Mouse (Mus musculus) testis, adult 2 months (tissue): ENCODE measurements around the gene Slc35a2. TPM values are rescaled to one million over a fixed set of nuclear protein-coding genes. Genes with fewer than 3 reads are reported as not detected.
"Not testable (repeated sequence)": the region's sequence is repeated elsewhere in the genome, so short reads cannot be mapped to it uniquely, and the experiment has no call there.

Experiments
- H3K27ac ChIP-seq: fragments of 200-500 bp; 2 replicates; pipeline ENCODE4 v1.5.1; 2012; ENCODE audit warnings: low read depth, low read length; ENCODE audit not compliant: control insufficient read depth, insufficient read depth
- H3K27me3 ChIP-seq: fragments of 200-500 bp; 2 replicates; pipeline ENCODE4 v1.6.1; 2012; ENCODE audit warnings: mild to moderate bottlenecking, low read length, moderate library complexity; ENCODE audit not compliant: control insufficient read depth, insufficient read depth
- H3K36me3 ChIP-seq: fragments of 200-500 bp; 2 replicates; pipeline ENCODE4 v1.6.1; 2012; ENCODE audit warnings: mild to moderate bottlenecking, low read length; ENCODE audit not compliant: control insufficient read depth, insufficient read depth
- H3K4me1 ChIP-seq: fragments of 200-500 bp; 2 replicates; pipeline ENCODE4 v1.6.1; 2012; ENCODE audit warnings: low read length; ENCODE audit not compliant: control insufficient read depth, insufficient read depth
- H3K4me3 ChIP-seq: fragments of 200-500 bp; 2 replicates; pipeline ENCODE4 v1.5.1; 2012; ENCODE audit warnings: low read depth, mild to moderate bottlenecking, low read length, moderate library complexity, mixed read lengths; ENCODE audit not compliant: control insufficient read depth
- CTCF ChIP-seq: fragments of 200-500 bp; IDR thresholded peaks from 2 replicates; pipeline ENCODE4 v1.5.1; 2012; ENCODE audit warnings: low read depth, mild to moderate bottlenecking, inconsistent platforms, low read length, moderate library complexity; ENCODE audit not compliant: control insufficient read depth, insufficient read depth, insufficient replicate concordance
- POLR2A ChIP-seq: fragments of 200-500 bp; IDR thresholded peaks from 2 replicates; pipeline ENCODE4 v1.6.1; 2012; ENCODE audit warnings: low read depth, mild to moderate bottlenecking, inconsistent platforms, low read length, moderate library complexity; ENCODE audit not compliant: control insufficient read depth
- polyA plus RNA-seq: library from polyadenylated mRNA; depleted of rRNA; stranded (reverse); fragments of >200 nt; gene quantifications from 2 replicates; pipeline ENCODE4 v1.2.3, GENCODE M21; 2012

Gene Slc35a2
- polyA plus RNA-seq, 1 experiment: 22.3 TPM

DNA sequence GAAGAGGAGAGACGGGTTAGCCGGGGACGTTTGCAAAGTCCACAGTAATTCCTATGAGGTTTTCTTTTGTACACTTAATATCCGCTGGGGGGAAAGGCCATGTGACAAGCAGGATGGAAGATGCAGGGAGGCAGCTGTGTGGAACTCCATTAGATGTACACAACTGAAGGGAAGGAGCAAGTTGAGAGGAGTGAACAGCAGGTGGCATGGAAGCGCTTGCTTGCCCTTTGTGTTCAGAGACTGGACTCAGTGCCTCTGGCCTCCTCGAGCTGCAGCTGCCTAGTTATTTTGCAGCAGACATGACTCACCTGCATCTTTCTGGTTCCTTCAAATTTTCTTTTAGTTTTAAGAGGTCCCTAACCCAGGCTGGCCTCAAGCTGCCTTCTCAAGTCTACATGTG is 26.6 kb downstream of the Slc35a2 start:
- H3K36me3 ChIP-seq: no peaks in the 10 kb centered on the region
- H3K4me1 ChIP-seq: no peaks in the 10 kb centered on the region
- H3K4me3 ChIP-seq: no peak overlapping the region
- TF ChIP-seq POLR2A (no peak), CTCF (no peak)
- no peak overlapping the region for H3K27ac ChIP-seq
- no peaks in the 10 kb centered on the region for H3K27me3 ChIP-seq

DNA sequence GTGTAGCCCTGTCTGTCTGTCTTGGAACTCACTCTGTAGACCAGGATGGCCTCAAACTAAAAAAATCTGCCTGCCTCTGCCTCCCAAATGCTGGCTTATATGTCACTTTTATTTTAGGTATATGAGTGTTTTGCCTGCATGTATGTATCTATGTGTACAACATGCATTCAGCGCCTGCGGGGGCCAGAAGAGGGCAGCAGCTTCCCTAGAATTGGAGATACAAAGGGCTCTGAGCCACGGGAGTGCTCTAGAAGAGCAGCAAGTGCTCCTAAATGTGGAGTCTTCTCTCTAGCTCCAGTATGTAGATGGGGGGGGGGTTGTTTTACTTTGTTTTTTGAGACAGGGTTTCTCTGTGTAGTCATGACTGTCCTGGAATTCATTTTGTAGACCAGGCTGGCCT is 31.8 kb downstream of the Slc35a2 start:
- not testable (repeated sequence) for H3K4me3 ChIP-seq, H3K27ac ChIP-seq, H3K27me3 ChIP-seq, H3K36me3 ChIP-seq, H3K4me1 ChIP-seq

- not testable (repeated sequence) for H3K4me1 ChIP-seq, H3K36me3 ChIP-seq, H3K4me3 ChIP-seq, H3K27me3 ChIP-seq, H3K27ac ChIP-seq
These were observed 34.1 kb downstream of the Slc35a2 start for GRCm38 (mm10) chrX:7917960-7918359.

DNA sequence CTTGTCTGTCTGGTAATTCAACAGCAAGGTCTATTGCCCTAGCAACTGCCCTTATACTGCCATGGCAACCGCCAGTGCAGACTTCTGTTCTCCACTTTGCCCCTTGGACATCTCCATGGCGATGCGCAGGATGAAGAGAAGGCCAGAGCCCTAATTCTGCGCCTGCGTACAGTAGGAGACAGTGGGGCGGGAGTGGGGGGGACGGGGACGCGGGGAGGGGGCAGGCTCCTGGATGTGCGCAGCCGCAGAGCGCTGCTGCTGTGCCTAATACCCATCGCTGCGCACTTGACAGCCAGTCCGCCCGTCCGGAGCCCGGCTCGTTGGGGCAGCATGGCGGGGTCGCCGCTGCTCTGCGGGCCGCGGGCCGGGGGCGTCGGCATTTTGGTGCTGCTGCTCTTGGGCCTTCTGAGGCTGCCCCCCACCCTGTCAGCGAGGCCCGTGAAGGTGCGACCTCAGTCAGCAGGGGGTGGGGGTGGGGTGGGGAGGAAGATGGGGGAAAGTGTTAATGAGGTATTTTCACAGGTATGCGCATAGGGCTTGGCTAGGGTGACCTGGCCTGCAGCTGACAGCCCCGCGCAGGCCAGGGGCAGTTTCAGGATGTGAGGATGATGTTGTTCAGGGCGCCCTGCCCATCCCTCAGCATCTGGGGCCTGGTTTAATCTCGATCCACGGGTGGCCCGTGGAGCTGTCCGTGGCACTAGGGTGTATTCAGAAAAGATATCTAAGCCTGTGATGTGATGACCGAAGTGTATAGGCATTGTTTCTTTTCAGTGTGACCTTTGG is 36.0 kb downstream of the Slc35a2 start, which contains the start of gene Pcsk1n:
Gene Pcsk1n, plus strand, starts transcription at position 222 of the 783 bp plus-strand sequence.
- Histone ChIP-seq H3K4me3 (0 out of 2 replicates have a peak within 1 kb of the TSS, but pooled peaks have one; percentile 16), H3K4me1 (peaks cover 7% of the 10 kb centered on the region), H3K36me3 (no peaks in the 10 kb centered on the region), H3K27me3 (no peaks in the 10 kb centered on the region), H3K27ac (no peak within 1 kb of the TSS)
- TF ChIP-seq POLR2A: no peak
- TF ChIP-seq CTCF: no peak

- Histone ChIP-seq H3K27me3 (no peaks in the 10 kb centered on the region), H3K4me3 (peak overlapping the region; percentile 55), H3K27ac (peak overlapping the region; percentile 6; the same call in 1 of the 2 replicates), H3K36me3 (no peaks in the 10 kb centered on the region), H3K4me1 (peaks cover 7% of the 10 kb centered on the region)
- no peak for TF ChIP-seq POLR2A
- TF ChIP-seq CTCF: no peak
These were observed 38.2 kb downstream of the Slc35a2 start for GRCm38 (mm10) chrX:7922032-7922431.

DNA sequence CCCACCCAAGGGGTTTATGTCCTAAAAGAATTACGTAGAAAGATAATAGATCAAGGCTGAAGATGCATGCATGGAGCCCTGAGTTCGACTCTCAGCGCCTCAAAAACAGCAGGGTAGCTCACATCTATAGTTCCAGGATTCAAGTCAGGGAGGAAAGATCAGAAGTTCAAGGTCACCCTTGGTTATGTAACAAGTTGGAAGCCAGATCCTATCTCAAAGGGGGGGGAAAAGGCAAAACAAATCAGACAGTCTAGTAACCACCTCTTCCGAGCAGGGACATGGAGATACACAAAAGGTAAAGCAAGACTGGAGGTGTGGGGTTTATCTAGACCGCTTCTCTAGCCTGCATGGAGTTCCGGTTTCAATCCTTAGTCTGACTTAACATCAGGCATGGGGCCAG is 42.4 kb downstream of the Slc35a2 start:
- Histone ChIP-seq H3K27me3 (no peaks in the 10 kb centered on the region), H3K27ac (no peak overlapping the region), H3K4me1 (peaks cover 18% of the 10 kb centered on the region), H3K36me3 (no peaks in the 10 kb centered on the region), H3K4me3 (no peak overlapping the region)
- TF ChIP-seq POLR2A: no peak
- TF ChIP-seq CTCF: no peak

DNA sequence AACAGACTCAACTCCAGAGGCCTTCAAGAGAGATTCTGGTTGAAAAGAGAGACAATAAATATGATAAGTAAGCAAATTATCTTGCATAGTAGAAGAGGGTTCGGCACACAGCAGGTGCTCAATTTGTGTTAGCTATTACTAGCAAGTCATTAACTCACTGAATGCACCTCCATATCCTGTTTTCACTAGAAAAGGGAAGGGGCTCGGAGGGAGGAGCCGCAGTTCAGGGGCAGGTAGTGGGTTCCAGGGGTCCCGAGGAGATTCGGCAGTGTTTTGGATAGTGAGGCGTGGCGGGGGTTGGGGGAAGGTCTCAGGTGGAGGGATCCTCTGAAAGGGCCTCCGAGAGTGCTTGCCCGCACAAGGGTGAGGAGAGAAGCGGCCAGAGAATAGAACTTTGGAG is 43.3 kb downstream of the Slc35a2 start:
- peaks cover 15% of the 10 kb centered on the region for H3K4me1 ChIP-seq
- H3K36me3 ChIP-seq: no peaks in the 10 kb centered on the region
- H3K27ac ChIP-seq: no peak overlapping the region
- no peaks in the 10 kb centered on the region for H3K27me3 ChIP-seq
- no peak for TF ChIP-seq POLR2A
- TF ChIP-seq CTCF: no peak
- peak overlapping the region; percentile 29 for H3K4me3 ChIP-seq

- H3K27me3 ChIP-seq: no peaks in the 10 kb centered on the region
- no peak within 1 kb of the TSS; the same call in 1 of the 2 replicates for H3K27ac ChIP-seq
- H3K4me3 ChIP-seq: peak within 1 kb of the TSS; percentile 29
These were observed 44.5 kb downstream of the Slc35a2 start, which contains the start of gene Eras for GRCm38 (mm10) chrX:7928270-7928790. TSS of gene Eras (minus strand) at chrX:7928607.

More at GRCm38 (mm10) chrX:7928270-7928790, 44.5 kb downstream of the Slc35a2 start, which contains the start of gene Eras:
- no peaks in the 10 kb centered on the region for H3K36me3 ChIP-seq
- TF ChIP-seq CTCF (no peak), POLR2A (no peak)
- H3K4me1 ChIP-seq: peaks cover 12% of the 10 kb centered on the region
